Mouse (Mus musculus) MEL (cell line): ENCODE data around the gene Ccdc142. TPM values are rescaled to one million over a fixed set of nuclear protein-coding genes. Genes with fewer than 3 reads are reported as not detected.
A peak's percentile ranks its signal among the peaks of the same experiment; 100 is the strongest.

Experiments used
- DNase-seq: peaks from one replicate; pipeline ENCODE4 v3.0.0; 2011; ENCODE audit warnings: low read depth, low spot score
- H3K27ac ChIP-seq: 2 replicates; pipeline ENCODE4 v1.5.1; 2012; ENCODE audit warnings: low read depth, mild to moderate bottlenecking, control low read depth, low read length, moderate library complexity; ENCODE audit not compliant: control insufficient read depth
- H3K27me3 ChIP-seq, 2 experiments: fragments of 150-350 bp in 1 of 2; sonication (generic) in 1 of 2; 2 replicates each; pipeline ENCODE4 v1.6.1; 2012; ENCODE audit warnings: low read length in 2 of 2, mild to moderate bottlenecking in 2 of 2, improper control_type of control experiment in 1 of 2, moderate library complexity in 1 of 2; ENCODE audit not compliant: insufficient read depth in 2 of 2, control insufficient read depth in 1 of 2
- H3K36me3 ChIP-seq, 2 experiments: 2 replicates each; pipeline ENCODE4 v1.6.1; 2012 to 2014; ENCODE audit warnings: low read length in 2 of 2, improper control_type of control experiment in 1 of 2, inconsistent platforms in 1 of 2, mild to moderate bottlenecking in 1 of 2; ENCODE audit not compliant: insufficient read depth in 2 of 2, control insufficient read depth in 1 of 2
- H3K4me1 ChIP-seq, 2 experiments: fragments of 150-350 bp in 1 of 2; sonication (generic) in 1 of 2; 2 replicates each; pipeline ENCODE4 v1.6.1; 2012; ENCODE audit warnings: low read length in 2 of 2, improper control_type of control experiment in 1 of 2, mild to moderate bottlenecking in 1 of 2; ENCODE audit not compliant: insufficient read depth in 2 of 2, control insufficient read depth in 1 of 2
- H3K4me3 ChIP-seq, 2 experiments: fragments of 150-350 bp in 1 of 2; sonication (generic) in 1 of 2; 2 replicates each; pipeline ENCODE4 v1.5.1; 2012; ENCODE audit warnings: low read depth in 2 of 2, low read length in 2 of 2, mild to moderate bottlenecking in 2 of 2, moderate library complexity in 2 of 2, control low read depth in 1 of 2, improper control_type of control experiment in 1 of 2; ENCODE audit not compliant: control insufficient read depth in 1 of 2, insufficient read depth in 1 of 2
- H3K79me2 ChIP-seq: 2 replicates; pipeline ENCODE4 v1.6.1; 2012; ENCODE audit warnings: mild to moderate bottlenecking, low read length, moderate library complexity; ENCODE audit not compliant: control insufficient read depth, poor library complexity, insufficient read depth
- H3K9ac ChIP-seq: 2 replicates; pipeline ENCODE4 v1.6.1; 2012; ENCODE audit warnings: low read depth, mild to moderate bottlenecking, control low read depth, low read length, moderate library complexity; ENCODE audit not compliant: control insufficient read depth, poor library complexity, severe bottlenecking
- H3K9me3 ChIP-seq: fragments of 150-350 bp; sonication (generic); replicated peaks from 2 replicates; pipeline ENCODE4 v1.6.1; 2012; ENCODE audit warnings: mild to moderate bottlenecking, low read length, improper control_type of control experiment, moderate library complexity; ENCODE audit not compliant: insufficient read depth
- BHLHE40 ChIP-seq: IDR thresholded peaks from 2 replicates; pipeline ENCODE4 v1.6.1; 2012; ENCODE audit warnings: low read depth, mild to moderate bottlenecking, inconsistent platforms, low read length, improper control_type of control experiment, borderline replicate concordance
- CHD1 ChIP-seq: IDR thresholded peaks from 2 replicates; pipeline ENCODE4 v1.6.1; 2012; ENCODE audit warnings: low read depth, mild to moderate bottlenecking, inconsistent platforms, low read length, improper control_type of control experiment
- CHD2 ChIP-seq: IDR thresholded peaks from 2 replicates; pipeline ENCODE4 v1.6.1; 2011; ENCODE audit warnings: low read length, improper control_type of control experiment
- GATA1 ChIP-seq: IDR thresholded peaks from 2 replicates; pipeline ENCODE4 v1.6.1; 2011; ENCODE audit warnings: low read depth, low read length, improper control_type of control experiment
- HCFC1 ChIP-seq: IDR thresholded peaks from 2 replicates; pipeline ENCODE4 v1.6.1; 2012; ENCODE audit warnings: low read depth, mild to moderate bottlenecking, inconsistent platforms, low read length, improper control_type of control experiment, moderate library complexity
- JUND ChIP-seq: IDR thresholded peaks from 2 replicates; pipeline ENCODE4 v1.6.1; 2011; ENCODE audit warnings: low read depth, mild to moderate bottlenecking, improper control_type of control experiment, low read length
- MAX ChIP-seq: IDR thresholded peaks from 2 replicates; pipeline ENCODE4 v1.6.1; 2011; ENCODE audit warnings: low read length, improper control_type of control experiment
- MXI1 ChIP-seq: IDR thresholded peaks from 2 replicates; pipeline ENCODE4 v1.6.1; 2011; ENCODE audit warnings: mild to moderate bottlenecking, low read depth, low read length, improper control_type of control experiment
- MYC ChIP-seq: IDR thresholded peaks from 2 replicates; pipeline ENCODE4 v1.6.1; 2011; ENCODE audit warnings: low read depth, mild to moderate bottlenecking, low read length, improper control_type of control experiment, moderate library complexity
- POLR2AphosphoS5 ChIP-seq: IDR thresholded peaks from 2 replicates; pipeline ENCODE4 v1.6.1; 2012; ENCODE audit warnings: low read depth, borderline replicate concordance, mild to moderate bottlenecking, inconsistent platforms, low read length, moderate library complexity, mixed read lengths
- RAD21 ChIP-seq: IDR thresholded peaks from 2 replicates; pipeline ENCODE4 v1.6.1; 2011; ENCODE audit warnings: mild to moderate bottlenecking, low read depth, low read length, improper control_type of control experiment
- SMC3 ChIP-seq: IDR thresholded peaks from 2 replicates; pipeline ENCODE4 v1.6.1; 2011; ENCODE audit warnings: low read depth, low read length, improper control_type of control experiment
- TBP ChIP-seq: IDR thresholded peaks from 2 replicates; pipeline ENCODE4 v1.8.0; 2011; ENCODE audit warnings: low read depth, low read length, improper control_type of control experiment
- UBTF ChIP-seq: IDR thresholded peaks from 2 replicates; pipeline ENCODE4 v1.6.1; 2012; ENCODE audit warnings: low read depth, mild to moderate bottlenecking, inconsistent platforms, low read length, improper control_type of control experiment, moderate library complexity, borderline replicate concordance; ENCODE audit not compliant: insufficient read depth
- USF1 ChIP-seq: IDR thresholded peaks from 2 replicates; pipeline ENCODE4 v1.6.1; 2014; ENCODE audit warnings: low read depth, mild to moderate bottlenecking, inconsistent platforms, low read length, improper control_type of control experiment, moderate library complexity
- ZC3H11A ChIP-seq: IDR thresholded peaks from 2 replicates; pipeline ENCODE4 v1.6.1; 2012; ENCODE audit warnings: low read depth, mild to moderate bottlenecking, inconsistent platforms, low read length, improper control_type of control experiment
- ZMIZ1 ChIP-seq: IDR thresholded peaks from 2 replicates; pipeline ENCODE4 v1.6.1; 2012; ENCODE audit warnings: low read depth, mild to moderate bottlenecking, inconsistent platforms, low read length, improper control_type of control experiment, moderate library complexity
- polyA plus RNA-seq, 2 experiments: library from polyadenylated mRNA; stranded (reverse) in 1 of 2; unstranded in 1 of 2; fragments of >175 nt in 1 of 2; fragments of >200 nt in 1 of 2; gene quantifications; 2 replicates each; pipeline versions ENCODE4 v1.2.1 to v1.2.4; 2012; ENCODE audit warnings: low replicate concordance in 2 of 2, low read depth in 1 of 2; ENCODE audit not compliant: insufficient read length in 2 of 2, insufficient read depth in 1 of 2, missing spikeins in 1 of 2
- total RNA-seq: library from RNA; depleted of rRNA; stranded (reverse); fragments of 300-350 nt; gene quantifications from 2 replicates; pipeline ENCODE4 v1.2.3, GENCODE M21; 2012

Ccdc142 gene
- total and polyA plus RNA-seq, 3 experiments: 2.2 to 5.1 TPM; not detected in 1

DNA sequence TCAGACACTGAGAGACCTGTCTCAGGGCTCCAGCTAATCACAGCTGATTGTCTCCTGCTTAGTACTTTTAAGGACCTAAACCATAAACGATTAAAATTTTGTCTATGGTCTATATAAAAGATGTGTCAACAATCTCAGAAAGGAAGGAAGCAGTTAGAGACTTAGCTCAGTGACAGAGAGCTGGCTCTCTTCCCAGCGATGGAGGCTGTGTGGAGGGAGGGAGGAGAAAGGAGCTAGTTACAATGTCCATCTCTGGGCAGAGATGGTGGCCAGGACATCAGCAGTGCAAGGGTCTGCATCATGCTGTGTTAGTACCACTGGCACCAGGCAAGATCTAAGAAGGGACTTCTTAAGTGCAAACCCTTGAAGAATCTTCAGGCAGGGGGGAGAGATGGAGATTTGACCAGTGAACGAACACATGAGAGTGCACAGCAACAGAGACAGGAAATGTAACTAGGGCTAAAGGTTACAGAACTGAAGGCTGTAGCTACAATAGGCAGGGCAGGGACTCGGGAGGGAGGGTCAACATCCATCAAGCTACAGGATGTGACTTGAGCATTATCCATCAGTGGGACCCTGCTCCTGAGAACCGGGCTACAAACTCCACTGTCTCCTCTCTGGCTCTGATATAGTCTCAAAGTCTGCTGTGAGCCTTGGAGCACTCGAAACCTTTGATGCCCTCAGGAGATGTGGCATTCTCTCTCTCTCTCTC, 8.8 kb upstream of the Ccdc142 start:
- Histone ChIP-seq H3K27ac (no peak overlapping the region), H3K4me1 (no peaks in the 10 kb centered on the region), H3K4me3 (no peak overlapping the region), H3K27me3 (peaks cover 2 to 5% of the 10 kb centered on the region in 2 experiments; a peak in 2 of 4 replicates), H3K36me3 (no peaks in the 10 kb centered on the region), H3K9ac (no peak overlapping the region), H3K79me2 (no peaks in the 10 kb centered on the region), H3K9me3 (no peaks in the 10 kb centered on the region)
- no peak for TF ChIP-seq MYC
- no peak for TF ChIP-seq GATA1
- no peak for TF ChIP-seq TBP
- no peak for TF ChIP-seq POLR2AphosphoS5
- no peak for TF ChIP-seq JUND
- no peak for TF ChIP-seq UBTF
- no peak for TF ChIP-seq CHD2
- TF ChIP-seq USF1: no peak
- no peak for TF ChIP-seq SMC3
- TF ChIP-seq MAX: no peak
- TF ChIP-seq MXI1: no peak
- TF ChIP-seq CHD1: no peak
- no peak for DNase-seq

- no peak overlapping the region for H3K27ac ChIP-seq
- no peak for TF ChIP-seq ZMIZ1
- TF ChIP-seq ZC3H11A: no peak
- TF ChIP-seq POLR2AphosphoS5: no peak
- TF ChIP-seq HCFC1: no peak
- no peak for TF ChIP-seq USF1
- TF ChIP-seq BHLHE40: no peak
- TF ChIP-seq RAD21: no peak
- TF ChIP-seq, all 39 proteins: peak for 0
- Histone ChIP-seq H3K36me3 (peaks cover 0 to 4% of the 10 kb centered on the region in 2 experiments; a peak in 1 of 4 replicates), H3K4me3 (no peak overlapping the region; a peak in 1 of 4 replicates), H3K79me2 (no peaks in the 10 kb centered on the region), H3K4me1 (peaks cover 0 to 5% of the 10 kb centered on the region in 2 experiments; a peak in 3 of 4 replicates), H3K9me3 (no peaks in the 10 kb centered on the region), H3K9ac (no peak overlapping the region), H3K27me3 (0 out of 4 replicates have a peak, but pooled peaks cover 0 to 1% of the 10 kb centered on the region in 2 experiments)
- DNase-seq: peak; percentile 59
Observed at GRCm38 (mm10) chr6:83095968-83096367, 5.4 kb upstream of the Ccdc142 start.
